Mouse (Mus musculus): ENCODE data around the gene Ank.
A peak's percentile ranks its signal among the peaks of the same experiment; 100 is the strongest.

Ank gene

DNA sequence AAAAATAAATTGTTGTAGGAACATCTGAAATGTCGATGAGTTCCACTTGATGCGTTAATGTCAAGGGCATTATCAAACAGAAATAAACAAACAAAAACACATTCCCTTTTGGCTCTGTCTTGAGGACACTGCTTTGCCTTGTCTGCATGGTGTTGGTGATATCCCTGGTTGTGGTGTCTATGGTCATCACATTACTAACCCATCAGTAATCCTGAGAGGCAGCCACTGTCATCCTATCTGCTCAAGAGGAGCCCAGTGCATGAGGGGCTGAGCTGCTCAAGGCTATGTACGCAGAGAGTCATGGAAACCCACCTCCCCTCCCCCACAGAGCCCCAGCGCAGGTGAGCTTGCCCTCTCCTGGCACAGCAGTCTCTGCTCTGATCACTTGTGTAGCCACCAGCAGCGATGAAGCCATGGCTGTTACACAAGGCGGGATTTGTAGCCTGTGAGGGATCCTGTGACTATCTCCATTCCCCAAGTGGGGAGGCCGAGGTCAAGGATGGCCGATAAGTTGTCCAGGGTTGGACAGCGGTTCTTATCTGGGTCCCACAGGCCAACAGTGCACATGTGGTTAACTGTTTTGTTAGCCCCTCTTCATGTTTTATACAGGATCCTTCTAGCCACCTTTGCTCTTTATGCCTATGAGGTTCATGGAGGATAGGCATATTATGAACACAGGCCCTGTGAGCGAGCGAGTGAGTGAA, 30.3 kb downstream of the Ank start:
- DNase-seq (ENCODE audit: low read depth, low spot score) = no peak

DNA sequence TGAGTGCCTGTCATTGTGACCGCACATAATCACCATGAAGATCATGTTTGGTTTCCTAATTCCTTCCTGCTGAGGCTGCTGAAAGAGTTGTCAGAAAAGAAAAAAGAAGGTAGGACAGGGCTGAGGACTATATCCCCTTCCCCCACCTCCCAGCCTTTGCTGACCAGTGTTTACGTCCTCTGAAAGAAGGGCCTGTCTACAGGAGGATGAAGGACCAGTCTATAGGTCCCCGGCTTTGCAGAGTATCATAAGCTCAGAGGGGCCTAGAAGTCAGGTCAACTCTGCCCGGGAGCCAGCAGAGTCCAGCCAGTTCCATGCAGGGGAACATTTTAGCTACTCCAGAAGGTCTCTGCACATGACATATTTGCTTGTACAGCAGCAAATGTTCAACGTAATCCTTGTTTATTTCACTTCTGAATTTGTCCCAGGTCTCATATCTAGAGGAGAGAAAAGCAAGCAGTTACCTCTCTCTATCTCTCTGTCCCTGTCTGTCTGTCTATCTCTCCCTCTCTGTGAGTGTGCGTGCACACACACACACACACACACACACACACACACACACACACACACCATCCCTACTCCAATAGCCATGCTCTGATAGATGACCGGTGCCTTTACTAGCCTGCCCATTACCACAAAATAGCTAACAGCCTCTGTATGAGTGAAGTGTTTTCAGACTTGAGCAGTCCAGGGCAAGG, 31.0 kb downstream of the Ank start:
- no peak for DNase-seq (ENCODE audit: low read depth, low spot score)

DNA sequence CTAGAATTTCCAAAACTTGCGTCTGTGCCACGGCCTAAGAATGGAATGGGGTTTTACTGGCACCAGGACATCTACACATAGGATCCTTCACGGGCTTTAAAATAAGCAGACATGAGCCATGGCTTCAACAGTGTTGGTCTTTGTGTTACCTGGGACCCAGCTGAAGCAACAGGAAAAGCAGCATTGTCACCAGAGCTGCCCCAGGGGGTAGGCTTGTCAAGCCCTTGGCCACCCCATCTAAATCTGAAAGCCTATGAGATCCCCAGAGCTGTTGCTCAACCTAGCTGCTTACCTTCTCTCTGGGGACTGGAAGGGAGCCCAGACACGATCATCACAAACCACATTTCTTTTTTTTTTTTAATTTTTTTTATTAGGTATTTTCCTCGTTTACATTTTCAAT, 31.6 kb downstream of the Ank start:
- no peak for DNase-seq (ENCODE audit: low read depth, low spot score)

DNA sequence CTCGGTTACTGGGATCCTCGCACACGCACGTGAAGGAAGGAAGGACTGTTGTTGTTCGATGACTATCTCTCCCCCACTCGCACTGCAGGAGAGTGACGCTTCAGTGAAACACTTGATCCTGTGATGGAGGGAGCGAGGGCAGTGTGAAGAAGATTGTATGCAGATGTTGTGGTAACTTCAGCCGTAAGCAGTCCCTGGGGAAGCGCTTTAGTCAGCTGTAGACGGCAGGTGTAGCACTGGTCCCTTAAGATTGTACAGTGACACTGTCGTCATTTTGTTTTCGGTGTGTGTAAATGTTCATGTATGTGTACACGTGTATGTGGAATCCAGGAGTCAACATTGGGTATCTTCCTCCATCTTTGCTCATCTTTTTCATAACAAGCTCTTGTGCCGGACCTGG, 33.9 kb downstream of the Ank start:
- no peak for DNase-seq (ENCODE audit: low read depth, low spot score)

DNA sequence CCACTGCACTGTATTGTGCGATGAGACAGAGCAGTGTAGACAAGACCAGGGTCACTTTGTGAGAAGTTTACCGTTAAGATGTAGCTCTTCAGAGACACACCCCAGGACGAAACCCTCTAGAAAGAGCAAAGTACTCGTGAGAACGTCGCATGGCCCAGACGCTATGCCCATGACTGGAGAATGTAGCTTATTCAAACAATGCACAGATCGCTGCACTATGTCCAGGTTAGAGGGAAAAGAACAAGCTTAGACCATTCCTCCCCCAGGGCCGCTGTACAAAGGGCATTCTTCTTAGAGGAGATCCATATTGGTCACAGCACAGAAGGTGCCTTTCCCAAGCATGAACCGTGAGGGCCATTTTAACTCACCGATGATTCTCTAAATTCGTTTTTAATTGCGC, 35.9 kb downstream of the Ank start:
- no peak for DNase-seq (ENCODE audit: low read depth, low spot score)

DNA sequence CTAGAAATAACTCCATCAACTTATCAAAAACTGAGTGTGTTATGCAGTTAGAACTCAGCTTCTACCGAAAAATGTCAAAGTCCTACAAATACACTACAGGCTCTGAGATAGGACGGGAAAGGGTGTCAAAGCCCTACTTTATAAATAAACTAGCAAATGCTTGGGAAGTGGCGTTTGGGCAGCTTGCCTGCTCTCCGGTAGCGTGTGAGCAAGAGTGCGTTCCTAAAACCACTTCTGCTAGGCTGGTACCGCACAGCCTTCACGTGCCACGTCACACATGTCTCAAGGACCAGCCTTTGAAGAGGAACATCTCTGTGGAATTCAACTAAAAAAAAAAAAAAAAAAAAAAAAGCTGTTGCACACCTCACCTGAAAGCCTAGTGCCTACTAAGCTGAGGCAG, 36.7 kb downstream of the Ank start:
- DNase-seq (ENCODE audit: low read depth, low spot score) = no peak

DNA sequence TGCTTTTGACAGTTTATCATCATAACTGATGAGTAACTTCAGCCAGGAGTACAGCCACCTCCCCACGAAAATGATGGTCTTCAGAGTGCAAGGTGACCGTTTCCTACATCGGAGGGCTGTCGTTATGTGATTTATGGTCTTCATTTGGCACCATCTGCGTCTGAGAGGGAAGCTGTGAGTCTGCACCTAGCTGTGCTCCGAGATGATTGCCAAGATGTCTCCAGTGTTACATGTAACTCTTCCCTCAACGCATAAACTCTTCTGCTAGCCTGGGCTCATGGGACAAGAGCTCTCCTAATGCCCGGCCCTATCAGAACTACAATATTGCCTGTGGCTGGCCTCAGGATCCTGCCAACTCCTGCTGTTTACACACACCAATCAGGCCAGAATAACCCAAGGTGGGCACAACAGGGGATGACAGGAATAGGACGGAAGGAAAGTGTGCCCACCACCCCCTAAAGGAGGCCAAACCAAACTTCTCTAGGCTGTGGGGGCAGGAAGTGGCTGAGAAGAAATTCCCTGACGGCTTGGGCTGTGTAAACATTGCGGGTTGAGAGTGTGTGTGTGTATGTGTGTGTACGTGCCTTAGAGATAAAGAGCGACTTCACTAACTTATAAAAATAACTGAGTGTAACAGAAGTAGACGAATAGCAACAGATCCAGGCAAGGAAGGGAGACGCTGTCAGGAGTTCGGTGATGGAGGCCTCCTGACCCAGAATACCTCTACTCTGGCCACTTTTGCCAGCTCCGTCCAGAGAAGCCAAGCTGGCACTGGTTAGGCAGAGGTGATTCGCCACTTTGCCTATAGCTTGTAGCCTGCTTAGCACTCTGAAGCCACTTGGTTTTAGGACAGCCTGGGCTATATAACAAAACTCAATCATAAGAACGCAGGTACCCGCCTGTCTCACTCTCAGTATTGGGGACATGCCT, 37.6 kb downstream of the Ank start:
- DNase-seq (ENCODE audit: low read depth, low spot score) = peak; percentile 68

DNA sequence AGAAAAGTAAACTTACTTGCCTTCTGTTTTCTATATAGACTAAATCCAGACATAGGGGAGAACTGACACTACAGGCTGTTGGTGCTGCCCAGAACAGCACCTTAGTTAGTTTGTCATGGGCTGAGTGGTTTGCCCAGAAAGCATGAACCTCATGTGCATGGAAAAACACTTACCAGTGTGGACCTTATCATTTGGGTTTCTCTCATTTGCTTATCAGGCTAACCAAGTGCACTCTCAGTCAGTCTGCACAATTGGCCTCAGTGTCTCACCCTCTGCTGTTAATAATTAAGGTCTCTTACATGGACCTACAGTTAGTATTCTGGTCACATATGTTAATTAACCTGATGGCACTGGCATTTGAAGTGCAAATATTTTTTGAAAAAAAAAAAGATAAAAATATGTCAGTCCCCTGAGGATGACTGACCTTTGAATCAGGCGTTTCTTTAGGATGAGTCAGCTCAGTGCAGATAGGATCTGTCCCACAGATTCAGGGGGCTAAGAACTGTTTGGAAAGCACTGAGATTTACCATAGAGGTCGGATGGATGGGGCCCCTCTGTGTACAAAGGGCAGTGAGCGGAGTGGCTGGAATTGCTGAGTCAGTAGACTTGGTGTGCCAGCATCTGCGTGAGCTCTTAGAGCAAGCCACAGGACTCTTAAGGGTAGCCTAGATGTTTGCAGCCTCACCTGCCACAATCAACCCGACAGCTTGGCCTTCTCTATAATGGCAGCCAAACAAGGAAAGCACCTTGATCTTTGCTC, 39.8 kb downstream of the Ank start:
- DNase-seq (ENCODE audit: low read depth, low spot score) = no peak

DNA sequence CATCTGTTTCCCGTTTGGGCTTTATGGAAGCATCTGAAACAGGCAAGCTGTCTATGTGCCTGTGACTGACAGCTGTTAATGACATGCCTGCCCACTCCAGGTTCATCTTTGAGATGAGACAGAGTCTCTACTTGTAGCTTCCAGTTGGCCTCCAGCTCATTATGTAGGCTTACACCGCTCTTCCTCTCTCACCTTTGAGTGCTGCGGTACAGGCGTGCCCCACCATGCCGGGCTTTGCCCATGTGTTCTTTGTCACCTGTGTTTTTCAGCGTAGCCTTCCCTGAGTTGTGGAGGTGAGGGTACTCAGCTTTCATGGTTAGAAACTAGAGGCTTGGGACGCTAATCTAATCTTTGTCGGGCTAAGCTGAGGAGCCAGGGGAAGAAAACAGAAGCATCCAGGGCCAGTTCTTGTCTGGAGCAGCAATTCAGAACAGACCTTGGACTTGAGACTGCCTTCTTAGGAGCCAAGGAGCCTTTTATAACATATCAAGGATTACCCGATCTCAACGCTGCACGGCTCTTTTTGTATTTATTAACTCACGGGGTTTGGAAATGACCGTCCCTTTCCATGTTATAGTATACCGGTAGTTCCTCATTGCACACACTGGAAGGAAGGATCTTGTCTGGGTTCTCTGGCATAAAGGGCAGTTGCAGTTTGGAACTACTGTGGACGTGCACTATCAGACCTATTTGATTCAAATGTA, 40.6 kb downstream of the Ank start:
- no peak for DNase-seq (ENCODE audit: low read depth, low spot score)

DNA sequence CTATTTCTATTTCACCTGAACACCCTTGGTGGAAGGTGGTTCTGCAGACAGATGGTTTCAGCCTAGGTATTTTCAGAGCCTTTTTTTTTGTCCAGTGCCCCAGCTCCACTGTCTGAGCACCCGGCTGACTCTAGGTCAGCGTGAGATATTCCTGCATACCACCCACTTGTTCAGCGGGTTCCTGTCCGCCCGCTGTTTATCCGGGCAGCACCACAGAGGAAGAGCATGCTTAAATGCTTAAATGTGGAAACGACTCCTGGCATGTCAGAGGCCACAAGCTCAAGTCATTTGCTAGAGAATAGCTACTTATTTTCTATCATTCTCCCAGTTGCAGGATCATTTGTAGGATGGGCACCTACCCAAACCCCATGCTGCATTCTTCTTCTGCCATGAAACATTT, 41.7 kb downstream of the Ank start:
- no peak for DNase-seq (ENCODE audit: low read depth, low spot score)

DNA sequence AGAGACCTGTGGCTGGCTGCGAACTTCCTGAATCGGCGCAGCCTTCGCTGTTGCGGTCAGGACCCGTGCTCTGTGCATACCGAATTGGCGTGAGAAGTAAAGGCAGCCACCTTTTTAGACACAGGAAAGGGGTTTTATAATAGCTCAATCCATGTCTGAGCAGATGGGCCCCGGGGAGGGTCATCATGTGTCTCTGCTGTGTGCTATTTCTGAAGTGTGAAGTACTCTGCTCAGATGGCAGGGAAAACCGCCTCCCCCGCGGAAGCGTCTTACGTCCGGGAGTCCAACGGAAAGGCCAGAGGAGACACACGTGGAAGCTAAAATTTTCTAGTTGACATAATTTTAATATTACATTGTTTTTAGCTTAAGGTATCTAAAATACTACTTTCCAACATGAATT, 42.5 kb downstream of the Ank start:
- peak; percentile 84 for DNase-seq (ENCODE audit: low read depth, low spot score)

DNA sequence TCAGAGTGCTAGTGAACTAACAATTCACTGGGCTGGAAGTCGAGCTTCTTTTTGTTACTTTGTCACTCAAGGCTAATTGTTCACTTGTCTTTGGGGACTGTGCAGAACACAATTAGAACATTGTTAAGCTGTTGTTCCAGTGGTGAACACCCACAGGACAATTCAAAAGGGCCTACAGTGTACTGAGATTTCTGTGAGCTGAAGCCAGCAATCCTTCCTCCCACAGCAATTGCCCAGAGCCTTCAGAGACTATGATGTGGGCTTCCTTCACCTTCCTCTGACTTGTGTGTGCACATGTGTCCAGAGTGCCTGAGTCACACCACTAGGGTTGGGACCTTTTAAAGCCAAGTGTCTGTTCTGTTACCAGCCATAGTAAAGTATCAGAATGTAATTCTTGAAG, 50.5 kb downstream of the Ank start:
- no peak for DNase-seq (ENCODE audit: low read depth, low spot score)

DNA sequence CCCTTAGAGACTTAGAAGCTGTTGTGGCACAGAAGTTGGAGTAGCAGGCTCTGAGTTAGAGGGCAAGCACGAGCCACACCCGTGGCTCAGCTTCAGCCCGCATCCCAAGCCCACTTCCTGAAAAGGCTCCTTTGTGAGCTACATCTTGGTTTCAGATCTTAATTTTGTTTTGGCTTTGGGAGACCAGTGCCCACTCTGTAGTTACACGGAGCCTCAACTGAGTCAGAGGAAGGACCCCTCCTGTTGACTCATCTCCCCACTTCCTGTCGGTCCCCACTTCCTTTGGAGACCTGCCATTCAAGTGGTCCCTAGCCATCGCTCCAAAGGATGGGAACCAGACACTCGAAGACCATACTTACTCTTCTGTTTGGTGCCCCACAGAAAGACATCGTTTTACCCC, 51.5 kb downstream of the Ank start:
- no peak for DNase-seq (ENCODE audit: low read depth, low spot score)

DNA sequence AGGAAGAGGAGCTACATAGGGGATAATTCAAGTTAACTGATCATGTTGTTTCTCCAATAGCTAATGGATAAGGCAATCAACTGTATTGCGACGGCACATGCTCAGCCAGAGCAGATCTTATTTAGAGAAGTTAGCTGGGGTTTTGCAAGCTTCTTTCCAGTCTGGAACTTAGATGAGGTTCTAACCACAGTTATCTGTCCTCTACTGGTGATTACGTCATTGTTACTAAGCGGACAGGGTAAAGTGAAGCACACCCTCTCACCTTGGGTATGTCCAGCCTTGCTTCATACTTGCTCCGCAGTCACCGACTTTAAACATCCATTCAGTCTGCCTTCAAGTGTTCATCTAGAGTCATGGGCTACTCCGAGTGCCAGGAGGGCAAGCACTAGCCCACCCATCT, 53.4 kb downstream of the Ank start:
- DNase-seq (ENCODE audit: low read depth, low spot score) = no peak

DNA sequence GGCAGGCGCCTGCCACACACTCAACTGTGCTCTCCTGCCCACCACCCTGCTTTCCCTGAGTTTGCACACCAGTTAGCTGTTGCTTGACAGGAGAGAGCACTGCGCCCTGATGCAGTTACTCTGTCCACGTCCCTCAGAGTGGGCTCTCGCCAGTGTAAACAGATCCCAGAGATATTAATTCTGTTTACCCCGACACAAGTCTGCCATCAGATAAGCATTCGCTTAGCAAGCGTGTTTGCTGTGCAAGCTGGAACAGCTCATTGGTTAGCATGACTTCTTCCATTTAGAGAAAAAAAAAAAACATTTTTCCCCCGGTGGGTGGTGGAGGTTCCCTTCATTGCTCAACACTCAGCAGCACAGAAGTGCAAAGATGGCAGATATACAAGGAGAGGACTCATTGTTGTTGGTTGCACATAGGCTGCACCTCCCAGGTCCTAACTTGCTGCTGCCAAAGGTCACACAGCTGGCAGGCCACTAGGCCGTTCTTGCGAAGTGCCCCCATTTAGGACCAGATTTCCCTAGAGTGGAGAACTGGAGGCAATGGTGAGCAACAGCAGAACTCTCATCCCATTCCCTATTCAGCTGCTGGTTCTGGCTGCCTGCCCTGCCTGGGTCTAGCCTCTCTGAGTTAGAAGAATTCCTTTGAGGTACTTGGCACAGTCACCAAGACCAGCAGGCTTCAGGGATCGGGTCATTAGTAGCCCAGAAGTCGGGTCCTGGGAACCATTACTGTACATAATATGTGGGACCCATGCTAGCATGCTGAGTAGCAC, 58.9 kb downstream of the Ank start:
- DNase-seq (ENCODE audit: low read depth, low spot score) = no peak

DNA sequence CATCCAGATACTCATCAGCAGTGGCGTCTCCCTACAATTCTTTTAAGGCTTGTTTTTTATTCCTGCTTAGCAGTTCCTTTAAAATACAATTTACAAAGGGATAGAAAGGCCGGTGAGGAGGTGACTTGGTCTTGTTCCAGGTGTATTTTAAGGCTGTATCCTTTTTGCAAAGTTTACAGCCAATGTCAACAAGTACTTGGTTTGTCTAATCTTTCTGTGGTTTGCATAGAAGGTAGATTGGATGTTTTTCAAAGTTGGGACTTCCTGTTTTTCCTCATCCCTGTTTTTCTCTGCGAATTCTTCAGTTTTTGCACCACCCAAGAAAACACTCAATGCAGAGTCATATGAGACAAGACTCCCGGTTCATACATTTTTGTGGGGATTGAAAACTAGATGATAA, 62.4 kb downstream of the Ank start:
- DNase-seq (ENCODE audit: low read depth, low spot score) = no peak

DNA sequence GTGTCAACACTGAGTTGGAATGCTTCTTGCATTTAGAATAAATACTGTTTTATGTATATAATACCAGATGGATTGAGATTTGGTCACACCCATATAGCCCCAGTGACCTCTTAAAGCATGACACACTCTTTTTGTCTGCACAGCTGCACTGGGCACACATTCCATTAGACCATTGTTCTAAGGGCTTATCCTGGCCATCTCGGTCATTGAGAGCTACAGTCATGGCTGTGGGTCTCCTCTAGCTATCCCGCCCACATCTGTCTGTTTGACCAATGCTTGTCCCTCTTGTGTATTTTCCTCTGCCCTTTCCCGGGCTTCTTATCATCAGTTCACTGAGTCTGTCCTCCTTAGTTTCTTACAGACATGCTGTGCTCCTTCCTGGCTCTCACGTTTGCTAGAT, 63.5 kb downstream of the Ank start:
- DNase-seq (ENCODE audit: low read depth, low spot score) = no peak

DNA sequence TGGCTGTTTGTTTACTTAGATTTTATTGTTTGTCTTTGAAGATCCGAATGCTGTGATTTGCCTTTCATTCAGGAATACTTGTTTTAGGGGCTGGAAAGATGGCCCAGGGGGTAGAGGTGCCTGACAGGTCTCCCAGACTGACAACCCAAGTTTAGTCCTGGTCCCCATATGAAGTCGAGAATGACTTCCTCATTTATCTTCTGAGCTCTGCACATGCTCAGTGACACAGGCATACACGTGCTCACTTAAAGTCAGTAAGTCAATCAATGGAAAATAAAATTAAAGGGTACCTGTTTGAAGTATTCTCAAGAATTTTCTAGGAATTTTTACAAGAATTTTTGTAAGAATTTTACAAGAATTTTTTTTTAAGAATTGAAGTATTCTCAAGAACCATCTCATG, 66.6 kb downstream of the Ank start:
- DNase-seq (ENCODE audit: low read depth, low spot score) = no peak

DNA sequence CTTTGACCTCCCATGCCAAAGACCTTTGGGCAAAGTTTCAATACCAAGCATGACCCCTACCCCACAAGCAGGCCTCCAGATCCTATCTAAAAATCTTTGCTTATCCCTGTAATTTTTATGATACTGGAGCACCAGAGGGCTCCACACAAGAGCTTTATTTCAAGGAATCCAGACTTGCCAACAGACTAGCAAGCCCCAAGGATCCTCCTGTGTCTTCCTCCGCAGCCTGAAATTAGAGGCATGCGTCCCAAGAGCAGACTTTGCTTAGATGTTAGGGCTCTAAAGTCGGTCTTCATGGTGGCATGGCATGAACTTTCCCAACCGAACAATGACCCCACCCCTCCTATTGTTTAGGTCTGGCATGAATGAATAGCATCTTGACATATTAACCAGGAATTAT, 69.2 kb downstream of the Ank start:
- DNase-seq (ENCODE audit: low read depth, low spot score) = no peak

DNA sequence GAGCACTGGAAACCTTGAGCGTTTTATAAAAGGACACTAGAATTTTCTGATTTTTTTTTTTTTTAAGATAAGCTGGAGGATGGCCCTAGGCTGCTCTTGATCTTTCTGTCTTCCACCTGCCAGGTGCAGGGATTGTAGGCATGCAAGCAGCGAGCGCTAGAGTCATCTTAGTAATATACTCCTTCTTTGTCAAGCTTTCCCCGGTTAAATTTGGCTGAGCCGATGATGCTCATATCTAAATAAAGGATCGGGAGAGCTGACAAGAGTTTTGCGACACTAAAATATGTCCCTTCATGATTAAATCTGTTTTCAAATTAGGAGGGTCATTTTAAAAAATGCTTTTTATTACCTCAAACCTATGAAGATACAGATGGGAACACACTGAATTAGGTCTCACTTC, 69.7 kb downstream of the Ank start:
- DNase-seq (ENCODE audit: low read depth, low spot score) = no peak
